Mouse (Mus musculus) lung, postnatal 36 days (tissue): ENCODE results near the gene Cflar.
"Not testable (repeated sequence)": the region's sequence is repeated elsewhere in the genome, so short reads cannot be mapped to it uniquely, and the experiment has no call there.

Experiments used
- DNase-seq: peaks from one replicate; pipeline ENCODE4 v3.0.0; 2022; ENCODE audit warnings: mixed read lengths

Cflar gene

DNA sequence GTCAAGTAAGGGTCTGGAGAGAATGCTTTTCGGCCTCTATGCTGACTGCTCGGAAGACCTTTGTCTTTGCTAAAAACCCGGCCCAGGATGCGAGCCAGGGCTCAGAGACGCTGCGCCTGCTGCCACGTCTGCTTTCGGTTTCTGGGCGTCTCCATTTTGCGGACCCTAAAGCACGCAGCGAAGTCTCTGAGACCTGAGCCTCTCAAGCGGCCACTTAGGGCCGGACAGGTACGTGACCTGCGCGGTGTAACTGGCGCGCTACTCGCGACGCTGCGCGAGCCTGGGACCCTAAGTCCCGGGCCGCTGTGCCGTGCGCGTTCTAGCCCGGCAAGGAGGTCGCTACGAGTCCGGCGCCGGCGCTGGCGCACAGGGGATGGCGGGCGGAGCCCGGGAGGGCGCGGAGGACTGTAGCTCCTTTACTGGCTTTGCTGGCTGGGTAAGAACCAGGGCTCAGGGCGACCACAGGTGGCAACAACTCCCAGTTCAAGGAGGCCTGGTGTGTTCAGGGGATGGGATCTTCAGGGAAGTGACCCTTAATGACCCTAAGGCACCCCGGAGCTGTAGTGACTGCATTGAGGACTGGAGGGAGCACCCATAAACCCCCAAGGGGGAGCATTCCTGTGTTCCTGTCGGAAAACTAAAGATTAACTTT, at the start of gene Cflar:
TSS of gene Cflar (plus strand) at position 144 of the 652 bp plus-strand sequence.
- peak; percentile 90 for DNase-seq

DNA sequence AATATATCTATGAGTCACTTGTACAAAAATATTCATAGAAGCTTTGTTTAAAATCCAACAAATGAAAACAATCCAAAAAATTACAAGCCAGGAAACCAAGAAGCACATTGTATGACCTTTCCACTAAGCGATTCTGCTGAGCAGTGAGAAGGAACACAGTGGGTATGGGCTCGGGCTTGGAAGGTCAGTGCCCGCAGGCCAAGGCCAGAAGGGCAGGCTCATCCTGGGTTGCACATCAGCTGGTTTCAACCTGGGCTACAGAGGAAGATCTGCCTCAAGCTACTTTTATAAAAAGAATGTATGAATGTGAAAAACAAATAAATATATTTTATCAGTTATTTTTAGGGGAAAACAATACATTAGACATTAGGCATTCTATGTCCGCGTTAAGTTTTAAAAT, 48.6 kb upstream of the Cflar start:
- DNase-seq = not testable (repeated sequence)

- not testable (repeated sequence) for DNase-seq
Measured at GRCm38 (mm10) chr1:58663365-58663764, 47.9 kb upstream of the Cflar start.

GRCm38 (mm10) chr1:58668191-58668590, 43.1 kb upstream of the Cflar start:
- DNase-seq = no peak

DNA sequence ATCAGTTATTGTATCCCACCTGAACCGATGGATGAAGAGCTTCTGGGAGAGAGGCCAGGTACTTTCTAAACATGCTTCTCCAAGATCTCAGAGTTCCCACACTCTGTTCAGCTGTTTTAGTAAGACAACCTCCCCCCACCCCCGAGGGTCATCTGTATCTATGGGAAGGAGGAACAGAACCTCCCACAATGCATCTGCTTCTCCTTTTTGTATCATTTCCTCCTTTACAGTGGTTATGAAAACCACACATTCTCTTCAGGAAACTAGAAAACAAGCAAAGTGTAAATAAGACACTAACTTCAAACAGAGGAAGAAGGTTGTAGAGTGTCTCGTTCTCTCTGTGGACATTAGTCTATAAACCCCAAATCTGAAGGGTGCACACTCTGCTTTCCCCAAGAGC, 41.7 kb upstream of the Cflar start:
- DNase-seq = not testable (repeated sequence)

DNA sequence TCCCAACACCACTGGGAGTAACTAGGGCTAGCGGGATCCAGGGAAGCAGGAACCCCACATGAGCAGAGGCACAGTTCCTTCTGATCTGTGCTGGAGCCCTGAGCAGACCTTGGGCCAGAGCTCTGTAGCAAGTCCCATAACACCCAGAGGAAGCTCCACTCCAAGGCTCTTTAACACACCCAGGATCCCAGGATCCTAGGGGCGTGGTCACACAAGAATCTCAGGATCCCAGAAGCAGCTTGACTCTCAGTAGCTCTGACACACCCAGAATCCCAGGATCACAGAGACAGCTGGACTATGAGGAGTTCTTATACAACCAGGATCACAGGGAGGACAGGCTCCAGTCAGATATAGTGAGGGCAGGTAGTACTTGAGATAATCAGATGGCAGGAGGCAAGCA, 39.2 kb upstream of the Cflar start:
- no peak for DNase-seq

DNA sequence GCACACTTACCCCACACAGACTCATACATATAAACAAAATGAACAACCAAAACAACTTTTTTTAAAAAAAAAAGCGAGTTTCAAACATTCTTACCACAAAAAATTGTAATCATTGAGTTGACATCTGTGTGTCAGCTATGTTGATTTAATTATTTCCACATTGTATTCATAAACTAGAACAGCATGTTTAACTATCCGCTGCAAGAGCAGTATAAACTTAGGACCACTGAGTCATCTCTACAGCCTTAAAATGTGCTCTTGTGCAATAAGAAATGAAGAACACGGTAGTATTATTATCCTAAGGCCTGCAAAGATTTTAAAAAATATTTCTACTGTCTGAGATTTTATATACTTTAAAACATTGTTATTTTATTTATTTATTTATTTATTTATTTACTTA, 36.3 kb upstream of the Cflar start:
- DNase-seq = no peak

DNA sequence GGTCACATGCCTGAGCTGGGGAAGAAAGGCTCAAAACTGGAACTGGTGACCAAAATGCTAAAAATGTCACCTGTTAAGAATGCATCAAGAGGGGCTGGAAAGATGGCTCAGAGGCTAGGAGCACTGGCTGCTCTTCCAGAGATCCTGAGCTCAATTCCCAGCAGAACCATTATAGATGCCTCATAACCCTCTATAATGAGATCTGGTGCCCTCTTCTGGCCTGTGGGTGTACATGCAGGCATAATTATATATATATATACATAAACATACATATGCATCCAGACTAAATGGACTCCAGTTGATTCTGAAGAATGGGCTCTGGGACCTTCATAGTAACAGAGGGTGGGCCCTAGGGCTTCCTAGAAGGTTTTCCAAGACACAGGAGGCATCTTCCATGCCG, 33.7 kb upstream of the Cflar start:
- peak; percentile 70 for DNase-seq

- not testable (repeated sequence) for DNase-seq
Measured at GRCm38 (mm10) chr1:58678412-58678811, 32.9 kb upstream of the Cflar start.

DNA sequence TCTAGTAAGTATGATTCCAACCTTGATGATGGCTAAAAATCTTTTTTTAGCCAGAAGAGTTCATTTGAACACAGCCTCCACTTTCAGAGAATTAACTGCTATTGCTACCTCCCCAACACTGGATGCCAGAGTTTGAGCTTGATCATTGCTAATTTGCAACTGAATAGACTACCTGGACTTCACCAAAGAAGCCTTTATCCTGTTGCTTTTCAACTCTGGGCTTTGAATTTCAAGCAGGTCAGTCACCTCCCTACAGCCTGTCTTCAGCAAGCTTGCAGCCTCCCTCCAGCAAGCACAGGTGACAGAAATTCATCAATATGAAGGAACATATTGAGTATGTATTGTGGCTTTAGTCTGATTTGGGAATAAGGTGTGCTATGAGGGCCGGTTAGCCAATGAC, 21.9 kb upstream of the Cflar start:
- DNase-seq = no peak

- DNase-seq = peak; percentile 15
Measured at GRCm38 (mm10) chr1:58690006-58690744, 21.1 kb upstream of the Cflar start.

GRCm38 (mm10) chr1:58690834-58691488, 20.3 kb upstream of the Cflar start:
- DNase-seq = not testable (repeated sequence)

DNA sequence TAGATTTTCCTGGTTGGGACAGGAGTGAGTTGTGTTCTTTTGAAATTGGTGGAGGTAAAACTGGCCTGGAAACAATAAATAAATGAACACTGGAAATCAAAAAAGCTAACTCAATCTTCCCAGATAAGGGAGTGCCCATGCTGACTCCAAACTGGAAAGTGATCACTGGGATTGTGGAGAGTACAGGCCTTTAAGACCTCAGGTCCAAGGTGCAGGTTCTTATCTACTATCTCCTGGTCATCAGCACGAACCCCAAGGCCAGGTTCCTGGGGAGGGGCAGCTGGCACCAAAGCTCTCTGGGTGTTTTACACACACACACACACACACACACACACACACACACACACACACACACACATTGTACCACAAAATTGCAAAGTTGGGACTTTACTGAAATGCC, 19.6 kb upstream of the Cflar start:
- not testable (repeated sequence) for DNase-seq

DNA sequence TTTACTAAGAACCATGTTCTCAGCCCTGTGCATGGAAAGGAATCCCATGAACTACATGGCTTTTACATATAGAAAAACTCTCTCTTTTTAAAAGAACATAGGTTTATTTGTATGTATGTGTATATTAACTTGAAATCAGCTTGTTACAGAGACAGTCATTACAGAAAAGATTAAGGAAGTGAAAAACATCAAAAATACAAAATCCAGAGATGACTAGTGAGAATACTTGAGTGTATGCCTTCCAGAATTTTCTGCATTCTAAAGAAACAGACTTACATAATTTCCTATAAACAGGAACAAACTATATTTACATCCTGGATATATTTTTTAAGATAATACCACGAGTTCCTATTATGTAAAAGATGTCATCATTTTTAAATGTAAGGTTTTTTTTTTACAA, 17.6 kb upstream of the Cflar start:
- no peak for DNase-seq

GRCm38 (mm10) chr1:58695810-58696209, 15.5 kb upstream of the Cflar start, which contains the start of gene Als2cr12:
Gene Als2cr12, minus strand, starts transcription at chr1:58695989.
- not testable (repeated sequence) for DNase-seq

- peak; percentile 51 for DNase-seq
Measured at GRCm38 (mm10) chr1:58697607-58698006, 13.7 kb upstream of the Cflar start.

DNA sequence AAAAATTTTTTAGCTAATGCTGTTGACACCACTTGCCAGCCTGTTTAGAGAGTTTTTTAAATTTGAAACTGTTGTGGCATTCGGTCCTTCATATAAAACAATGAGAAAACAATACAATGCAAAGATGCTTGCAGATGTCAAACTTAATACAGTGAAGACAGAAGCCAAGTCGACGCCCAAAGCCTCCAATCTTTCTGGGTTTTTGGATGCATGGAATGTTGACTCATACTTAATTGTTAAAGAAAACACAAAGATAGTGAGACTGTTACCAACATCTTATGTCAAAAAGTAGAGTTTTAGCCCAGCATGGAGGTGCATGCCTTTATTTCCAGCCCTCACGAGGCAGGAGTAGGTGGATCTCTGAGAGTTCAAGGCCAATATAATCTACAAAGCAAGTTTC, 12.5 kb upstream of the Cflar start:
- DNase-seq = no peak

DNA sequence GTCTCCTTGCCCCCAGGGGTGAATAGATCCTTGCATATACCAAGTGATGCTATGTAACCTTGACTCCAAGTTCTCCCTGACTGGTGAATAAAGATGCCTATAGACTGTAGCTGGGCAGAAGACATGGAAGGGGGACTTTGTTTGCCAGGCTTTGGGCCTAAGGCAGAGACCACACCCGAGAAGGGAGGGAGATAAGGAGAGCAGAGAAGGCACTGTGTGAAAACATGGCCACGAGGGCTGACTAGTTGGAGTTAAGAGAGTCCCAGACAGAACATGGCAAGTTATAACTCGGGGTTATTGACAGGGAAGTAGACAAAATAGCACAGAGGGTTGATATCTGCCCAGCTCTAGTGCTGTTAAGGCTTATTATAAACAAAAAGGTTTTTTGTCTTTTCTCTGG, 11.3 kb upstream of the Cflar start:
- DNase-seq = no peak

DNA sequence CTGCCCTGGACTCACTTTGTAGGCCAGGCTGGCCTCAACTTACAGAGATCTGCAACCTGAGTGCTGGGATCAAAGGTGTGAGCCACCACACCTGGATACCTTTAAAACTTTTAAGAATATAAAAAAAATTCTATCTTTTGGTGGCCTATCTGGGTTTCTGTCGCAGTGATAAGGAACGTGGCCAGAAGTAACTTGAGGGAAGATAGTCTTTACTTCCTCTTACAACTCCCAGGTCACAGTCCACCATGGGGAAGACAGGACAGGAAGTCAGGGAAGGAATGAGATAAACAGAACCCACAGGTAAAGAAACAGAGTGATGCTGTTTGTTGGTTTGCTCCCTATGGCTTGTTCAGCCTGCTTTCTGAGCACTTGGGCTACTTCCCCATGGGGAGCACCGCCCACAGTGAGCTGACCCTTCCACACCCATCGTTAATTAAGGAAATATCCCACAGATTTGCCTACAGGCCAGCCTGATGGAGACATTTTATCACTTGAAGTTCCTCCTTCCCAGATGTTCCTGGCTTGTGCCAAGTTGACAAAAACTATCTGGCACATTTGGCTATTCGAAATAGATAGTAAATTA, 10.6 kb upstream of the Cflar start:
- not testable (repeated sequence) for DNase-seq

- DNase-seq = not testable (repeated sequence)
Measured at GRCm38 (mm10) chr1:58710043-58710442, 1.3 kb upstream of the Cflar start.

DNA sequence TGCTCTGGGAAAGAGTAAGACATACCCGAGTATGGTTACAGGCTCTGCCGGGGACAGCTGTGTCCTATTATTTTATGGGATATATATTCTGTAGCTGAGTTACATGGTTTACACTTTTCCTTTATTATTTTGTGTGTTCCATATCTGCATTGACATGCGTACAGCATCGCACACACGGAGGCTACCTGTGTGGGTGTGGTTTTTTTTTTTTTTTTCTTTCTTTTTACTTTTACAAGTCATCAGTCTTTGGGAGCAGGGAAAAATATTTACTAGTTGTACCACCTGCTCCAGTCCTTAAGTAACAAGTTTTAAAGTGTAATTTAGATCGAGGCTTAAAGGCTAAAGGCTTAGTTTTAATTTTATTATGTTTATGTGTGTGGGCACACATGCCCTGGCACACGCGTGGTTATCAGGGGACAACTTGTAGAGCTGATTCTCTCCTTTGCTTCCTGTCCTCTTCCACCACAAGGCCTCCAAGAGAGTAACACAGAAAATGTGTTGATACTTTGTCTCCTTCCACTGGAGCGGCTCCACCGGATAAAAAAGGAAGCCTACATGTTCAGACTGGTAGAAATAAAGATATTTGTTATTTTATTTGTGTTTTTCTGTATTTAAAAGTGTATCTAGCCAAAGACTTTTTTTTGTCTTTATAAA, 470 bp upstream of the Cflar start:
- DNase-seq = no peak

- DNase-seq = peak; percentile 88
Measured at GRCm38 (mm10) chr1:58712076-58713061, 1.1 kb downstream of the Cflar start.
